Mouse (Mus musculus): Measurements from ENCODE around the gene Gtf2ird2. TPM values are rescaled to one million over a fixed set of nuclear protein-coding genes. Genes with fewer than 3 reads are reported as not detected.

The Gtf2ird2 gene
- polyA plus RNA-seq, 1 experiment from 2014 or later: 15.7 TPM

GRCm38 (mm10) chr5:134257349-134258031 is 73.7 kb downstream of the Gtf2ird2 start:
- Histone ChIP-seq H3K9me3 (no peaks in the 10 kb centered on the region), H3K27ac (no peak overlapping the region), H3K27me3 (no peaks in the 10 kb centered on the region), H3K4me3 (replicated peaks) (no peak overlapping the region), H3K9ac (replicated peaks) (no peak overlapping the region), H3K36me3 (peaks cover 93% of the 10 kb centered on the region), H3K4me1 (replicated peaks) (no peaks in the 10 kb centered on the region), H3K4me2 (replicated peaks) (no peak overlapping the region)
- no peak for ATAC-seq
- 91% methylated on average over 13 of the region's 13 CpGs for WGBS

DNA sequence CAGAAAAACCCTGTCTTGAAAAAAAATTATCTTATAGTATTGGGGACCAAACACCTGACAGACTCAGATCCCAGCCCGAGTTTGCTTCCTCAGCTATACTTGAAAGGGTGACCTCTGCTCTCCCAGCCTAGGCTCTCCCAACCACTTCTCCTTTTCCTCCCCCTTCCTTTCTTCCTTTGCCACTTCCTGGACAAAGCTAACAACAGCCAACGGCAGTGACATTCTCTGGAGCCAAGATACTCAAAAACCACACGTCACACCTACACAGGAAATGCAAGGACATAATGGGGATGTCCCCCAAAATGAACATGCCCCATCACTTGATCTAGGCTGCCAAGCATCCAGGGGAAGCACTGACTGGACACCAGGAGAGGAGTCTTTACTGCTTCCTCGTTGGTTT is 74.6 kb downstream of the Gtf2ird2 start:
- Histone ChIP-seq H3K4me1 (replicated peaks) (no peaks in the 10 kb centered on the region), H3K9ac (replicated peaks) (no peak overlapping the region), H3K27ac (no peak overlapping the region), H3K4me2 (replicated peaks) (no peak overlapping the region), H3K36me3 (peaks cover 94% of the 10 kb centered on the region), H3K4me3 (replicated peaks) (no peak overlapping the region), H3K9me3 (no peaks in the 10 kb centered on the region), H3K27me3 (no peaks in the 10 kb centered on the region)
- no peak for ATAC-seq
- 83% methylated on average over 4 of the region's 4 CpGs for WGBS

- ATAC-seq: no peak
- H3K4me3 ChIP-seq (replicated peaks): no peak overlapping the region
- peaks cover 94% of the 10 kb centered on the region for H3K36me3 ChIP-seq
- H3K9me3 ChIP-seq: no peaks in the 10 kb centered on the region
- no peak overlapping the region for H3K4me2 ChIP-seq (replicated peaks)
- no peak overlapping the region for H3K9ac ChIP-seq (replicated peaks)
- H3K27ac ChIP-seq: no peak overlapping the region
- 95% methylated on average over 2 of the region's 2 CpGs for WGBS
- no peaks in the 10 kb centered on the region for H3K27me3 ChIP-seq
- no peaks in the 10 kb centered on the region for H3K4me1 ChIP-seq (replicated peaks)
Measured at GRCm38 (mm10) chr5:134258934-134259333, 75.1 kb downstream of the Gtf2ird2 start.

DNA sequence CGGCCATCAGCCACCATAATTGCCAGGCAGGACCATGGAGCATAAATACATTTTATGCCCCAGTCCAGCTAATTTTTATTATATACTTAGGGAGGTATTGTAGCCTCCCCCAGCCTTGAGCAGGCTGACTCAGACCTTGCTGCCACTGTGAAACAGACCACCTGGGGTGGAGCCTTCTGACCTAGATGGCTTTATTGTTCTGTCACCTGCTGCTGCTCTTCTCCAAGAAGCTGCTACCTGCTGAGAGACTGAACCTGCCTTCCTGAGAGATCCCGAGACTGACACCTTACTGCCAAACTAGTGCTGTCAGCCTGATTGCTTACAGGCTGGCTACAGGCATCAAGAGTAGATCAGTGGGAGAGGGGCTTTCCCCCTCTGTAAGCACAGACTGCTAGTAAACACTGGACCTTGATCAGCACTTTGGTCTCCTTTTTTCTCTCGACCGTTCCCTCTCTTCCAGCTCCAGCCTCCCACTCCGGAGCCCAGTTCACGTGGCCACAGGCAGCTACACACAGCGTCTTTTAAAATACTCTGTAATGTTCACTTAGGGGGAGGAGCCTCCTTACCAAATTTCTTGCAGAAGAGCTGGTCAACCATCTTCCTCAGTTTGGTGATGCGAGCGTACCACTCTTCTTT is 76.3 kb downstream of the Gtf2ird2 start:
- Histone ChIP-seq H3K4me3 (replicated peaks) (no peak overlapping the region), H3K27ac (no peak overlapping the region), H3K9ac (replicated peaks) (no peak overlapping the region), H3K9me3 (no peaks in the 10 kb centered on the region), H3K27me3 (no peaks in the 10 kb centered on the region), H3K4me2 (replicated peaks) (no peak overlapping the region), H3K36me3 (peaks cover 94% of the 10 kb centered on the region), H3K4me1 (replicated peaks) (no peaks in the 10 kb centered on the region)
- WGBS: 91% methylated on average over 9 of the region's 9 CpGs
- ATAC-seq: no peak

- Histone ChIP-seq H3K27me3 (no peaks in the 10 kb centered on the region), H3K9ac (replicated peaks) (no peak overlapping the region), H3K4me2 (replicated peaks) (no peak overlapping the region), H3K27ac (no peak overlapping the region), H3K4me1 (replicated peaks) (no peaks in the 10 kb centered on the region), H3K9me3 (no peaks in the 10 kb centered on the region), H3K4me3 (replicated peaks) (no peak overlapping the region), H3K36me3 (peaks cover 98% of the 10 kb centered on the region)
- WGBS: 91% methylated on average over 2 of the region's 2 CpGs
- no peak for ATAC-seq
Measured at GRCm38 (mm10) chr5:134265890-134266289, 82.1 kb downstream of the Gtf2ird2 start.

- WGBS: 89% methylated on average over 18 of the region's 18 CpGs
- ATAC-seq: no peak
- Histone ChIP-seq H3K4me2 (replicated peaks) (no peak overlapping the region), H3K4me3 (replicated peaks) (no peak overlapping the region), H3K27me3 (no peaks in the 10 kb centered on the region), H3K27ac (no peak overlapping the region), H3K36me3 (peaks cover 98% of the 10 kb centered on the region), H3K9me3 (no peaks in the 10 kb centered on the region), H3K9ac (replicated peaks) (no peak overlapping the region), H3K4me1 (replicated peaks) (no peaks in the 10 kb centered on the region)
Measured at GRCm38 (mm10) chr5:134266404-134266803, 82.6 kb downstream of the Gtf2ird2 start.

DNA sequence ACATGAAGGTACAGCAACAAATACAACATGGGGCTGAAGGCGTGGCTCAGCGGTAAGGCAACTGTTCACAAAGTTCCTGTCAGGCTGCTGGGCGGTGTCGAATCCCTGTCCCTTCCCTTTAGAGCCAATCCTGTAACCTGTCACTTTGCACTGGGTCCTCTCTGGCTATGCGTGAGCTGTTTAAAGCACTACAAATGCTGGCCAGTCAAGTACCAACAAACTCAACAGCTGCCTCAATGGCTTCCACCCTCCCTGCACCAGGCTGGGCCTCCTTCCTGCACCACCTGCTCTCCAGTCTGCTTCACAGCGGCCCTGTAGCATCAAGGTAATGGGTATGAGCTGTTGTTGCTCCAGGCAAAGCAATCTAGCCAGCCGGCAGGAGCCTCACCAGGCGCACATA is 84.9 kb downstream of the Gtf2ird2 start:
- Histone ChIP-seq H3K9ac (replicated peaks) (no peak overlapping the region), H3K9me3 (no peaks in the 10 kb centered on the region), H3K27ac (no peak overlapping the region), H3K4me1 (replicated peaks) (no peaks in the 10 kb centered on the region), H3K4me3 (replicated peaks) (no peak overlapping the region), H3K4me2 (replicated peaks) (no peak overlapping the region), H3K36me3 (peaks cover 98% of the 10 kb centered on the region), H3K27me3 (no peaks in the 10 kb centered on the region)
- WGBS: 95% methylated on average over 8 of the region's 8 CpGs
- no peak for ATAC-seq

DNA sequence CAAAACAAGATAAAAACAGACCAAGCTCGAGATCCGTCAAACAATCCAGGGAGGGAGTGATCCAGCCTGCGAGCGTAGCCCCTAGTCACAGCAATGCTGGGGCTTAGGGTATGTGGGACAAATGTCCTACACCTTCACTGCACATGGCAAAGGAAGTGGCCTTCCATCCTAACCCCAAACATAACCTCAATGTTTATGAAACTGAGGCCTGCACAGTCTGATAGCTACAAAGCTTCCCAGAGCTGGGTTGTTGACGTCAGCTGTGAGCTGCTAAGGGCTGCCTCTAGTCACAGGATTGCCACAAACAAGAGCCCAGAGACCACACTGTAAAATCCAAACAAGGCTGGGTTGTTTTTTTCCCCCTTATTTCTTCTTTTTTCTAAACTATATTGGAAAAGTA is 85.9 kb downstream of the Gtf2ird2 start:
- Histone ChIP-seq H3K4me1 (replicated peaks) (no peaks in the 10 kb centered on the region), H3K9ac (replicated peaks) (no peak overlapping the region), H3K27ac (no peak overlapping the region), H3K4me3 (replicated peaks) (no peak overlapping the region), H3K36me3 (peaks cover 96% of the 10 kb centered on the region), H3K27me3 (no peaks in the 10 kb centered on the region), H3K9me3 (no peaks in the 10 kb centered on the region), H3K4me2 (replicated peaks) (no peak overlapping the region)
- WGBS: 94% methylated on average over 5 of the region's 5 CpGs
- no peak for ATAC-seq

DNA sequence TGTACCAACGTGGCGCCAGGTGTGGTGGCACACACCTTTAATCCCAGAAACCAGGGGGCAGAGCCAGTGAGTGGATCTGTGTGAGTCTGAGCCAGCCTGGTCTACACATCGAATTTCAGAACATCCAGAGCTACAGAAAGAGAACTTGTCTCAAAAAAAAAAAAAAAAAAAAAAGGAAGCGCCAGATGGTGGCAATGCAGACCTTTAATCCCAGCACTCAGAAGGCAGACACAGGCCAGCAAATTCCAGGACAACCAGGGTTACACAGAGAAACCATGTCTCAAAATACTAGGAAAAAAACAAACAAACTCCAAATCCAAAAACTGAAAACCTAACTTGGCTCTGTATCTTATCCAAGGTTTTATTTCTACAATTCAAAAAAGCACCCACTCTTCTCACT is 86.7 kb downstream of the Gtf2ird2 start:
- H3K36me3 ChIP-seq: peaks cover 96% of the 10 kb centered on the region
- no peak overlapping the region for H3K4me3 ChIP-seq (replicated peaks)
- H3K27me3 ChIP-seq: no peaks in the 10 kb centered on the region
- no peak overlapping the region for H3K9ac ChIP-seq (replicated peaks)
- ATAC-seq: no peak
- no peaks in the 10 kb centered on the region for H3K9me3 ChIP-seq
- WGBS: 96% methylated on average over 4 of the region's 4 CpGs
- no peaks in the 10 kb centered on the region for H3K4me1 ChIP-seq (replicated peaks)
- no peak overlapping the region for H3K27ac ChIP-seq
- no peak overlapping the region for H3K4me2 ChIP-seq (replicated peaks)

DNA sequence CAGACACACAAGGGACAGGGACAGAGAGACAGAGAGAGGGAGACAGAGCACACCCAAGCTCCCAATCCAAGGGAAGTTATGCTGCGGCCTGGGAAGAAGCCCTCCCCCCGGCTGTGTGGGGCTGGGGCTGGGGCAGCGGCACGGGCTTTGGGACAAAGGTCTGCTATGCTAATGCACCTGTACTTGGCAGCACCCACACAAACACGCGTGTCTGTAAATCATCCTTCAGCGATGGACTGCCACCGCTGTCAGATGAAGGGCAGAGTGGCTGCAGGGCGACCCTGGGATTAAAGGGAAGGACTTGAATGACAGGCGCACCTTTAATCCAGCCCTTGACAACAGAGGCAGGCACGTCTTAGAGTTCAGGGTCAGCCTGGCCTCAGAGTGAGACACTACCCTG is 87.6 kb downstream of the Gtf2ird2 start:
- H3K4me1 ChIP-seq (replicated peaks): no peaks in the 10 kb centered on the region
- no peak for ATAC-seq
- H3K27me3 ChIP-seq: no peaks in the 10 kb centered on the region
- 86% methylated on average over 11 of the region's 11 CpGs for WGBS
- H3K4me2 ChIP-seq (replicated peaks): no peak overlapping the region
- H3K27ac ChIP-seq: no peak overlapping the region
- H3K4me3 ChIP-seq (replicated peaks): no peak overlapping the region
- H3K36me3 ChIP-seq: peaks cover 95% of the 10 kb centered on the region
- H3K9me3 ChIP-seq: no peaks in the 10 kb centered on the region
- no peak overlapping the region for H3K9ac ChIP-seq (replicated peaks)

DNA sequence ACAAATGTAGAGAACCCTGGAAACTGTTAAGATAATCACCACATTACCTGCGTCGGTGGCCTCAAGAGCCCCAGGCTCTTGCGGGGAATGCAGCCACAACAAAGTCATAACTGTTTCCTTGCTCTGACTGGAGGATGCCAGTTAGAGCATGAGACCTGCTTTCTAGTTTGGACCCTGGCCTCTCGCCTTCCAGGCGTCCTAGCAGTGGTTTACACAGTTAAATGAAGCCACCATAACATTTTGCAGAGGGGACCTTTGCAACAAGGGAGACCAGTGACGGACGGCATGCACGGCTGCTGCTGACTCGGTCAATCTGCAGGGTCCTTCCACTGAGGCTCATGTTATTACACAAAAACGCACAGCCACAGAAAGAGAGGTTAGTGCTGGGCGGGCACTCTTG is 88.9 kb downstream of the Gtf2ird2 start:
- H3K4me1 ChIP-seq (replicated peaks): no peaks in the 10 kb centered on the region
- no peak overlapping the region for H3K9ac ChIP-seq (replicated peaks)
- H3K4me2 ChIP-seq (replicated peaks): no peak overlapping the region
- 87% methylated on average over 11 of the region's 11 CpGs for WGBS
- no peak for ATAC-seq
- H3K36me3 ChIP-seq: peaks cover 96% of the 10 kb centered on the region
- H3K4me3 ChIP-seq (replicated peaks): no peak overlapping the region
- H3K27ac ChIP-seq: no peak overlapping the region
- no peaks in the 10 kb centered on the region for H3K9me3 ChIP-seq
- no peaks in the 10 kb centered on the region for H3K27me3 ChIP-seq

DNA sequence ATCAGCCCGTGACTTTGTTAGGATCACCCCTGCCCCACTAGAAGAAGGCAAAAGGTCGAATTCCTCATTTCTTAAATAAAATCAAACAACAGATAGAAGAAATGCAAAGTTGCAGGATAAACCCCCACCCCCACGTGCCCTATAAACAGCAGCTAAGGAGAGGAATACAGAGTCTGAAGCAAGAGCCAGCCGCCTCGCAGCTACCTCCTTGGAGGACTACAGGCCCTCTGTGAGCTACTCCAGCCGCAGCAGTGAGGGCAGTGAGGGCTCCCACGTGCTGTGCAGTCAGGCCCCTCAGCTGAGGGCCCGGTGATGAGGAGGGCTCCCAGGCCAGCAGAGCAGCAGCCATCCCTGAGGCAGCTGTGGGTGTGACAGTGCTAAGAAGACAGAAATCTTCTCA is 89.9 kb downstream of the Gtf2ird2 start:
- no peak for ATAC-seq
- H3K36me3 ChIP-seq: peaks cover 95% of the 10 kb centered on the region
- no peak overlapping the region for H3K9ac ChIP-seq (replicated peaks)
- no peak overlapping the region for H3K4me2 ChIP-seq (replicated peaks)
- H3K9me3 ChIP-seq: no peaks in the 10 kb centered on the region
- no peaks in the 10 kb centered on the region for H3K4me1 ChIP-seq (replicated peaks)
- H3K27me3 ChIP-seq: no peaks in the 10 kb centered on the region
- 94% methylated on average over 8 of the region's 8 CpGs for WGBS
- no peak overlapping the region for H3K4me3 ChIP-seq (replicated peaks)
- H3K27ac ChIP-seq: no peak overlapping the region
